Mouse (Mus musculus) CD4-positive, CD25-positive, alpha-beta regulatory T cell, adult 4 months (primary cell): ENCODE data around the gene Gm20388. TPM values are rescaled to one million over a fixed set of nuclear protein-coding genes. Genes with fewer than 3 reads are reported as not detected.

ENCODE experiments used
- ATAC-seq: one replicate; pipeline ENCODE4 v1.8.0; 2017
- polyA plus RNA-seq, 2 experiments: library from polyadenylated mRNA; unstranded; fragments of 100-300 nt; shearing (Covaris generic); gene quantifications; one replicate each; pipeline ENCODE4 v1.2.1; 2017

Gm20388 gene
- polyA plus RNA-seq, 2 experiments from 2014 or later, result 10.7 to 12.8 TPM

DNA sequence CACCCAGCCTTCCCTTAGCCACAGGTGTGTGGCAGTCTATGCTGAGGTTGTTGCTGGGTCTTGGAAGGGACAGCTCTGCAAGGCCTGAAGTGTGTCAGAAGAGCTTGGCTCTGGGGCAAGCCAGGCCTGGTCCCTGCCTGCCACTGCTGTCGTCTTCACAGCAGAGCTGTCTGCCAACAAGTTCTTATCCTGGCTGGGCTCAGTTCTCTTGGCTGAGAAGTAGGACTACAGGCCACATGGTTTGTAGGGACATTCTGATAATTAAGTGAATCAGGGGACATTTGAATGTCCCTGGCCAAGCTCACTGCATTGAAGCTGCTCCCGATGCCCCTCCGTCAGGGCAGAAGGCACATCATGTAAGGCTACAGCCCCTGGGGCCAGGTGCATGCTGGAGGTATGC, 321.2 kb downstream of the Gm20388 start:
- ATAC-seq, result no peak

DNA sequence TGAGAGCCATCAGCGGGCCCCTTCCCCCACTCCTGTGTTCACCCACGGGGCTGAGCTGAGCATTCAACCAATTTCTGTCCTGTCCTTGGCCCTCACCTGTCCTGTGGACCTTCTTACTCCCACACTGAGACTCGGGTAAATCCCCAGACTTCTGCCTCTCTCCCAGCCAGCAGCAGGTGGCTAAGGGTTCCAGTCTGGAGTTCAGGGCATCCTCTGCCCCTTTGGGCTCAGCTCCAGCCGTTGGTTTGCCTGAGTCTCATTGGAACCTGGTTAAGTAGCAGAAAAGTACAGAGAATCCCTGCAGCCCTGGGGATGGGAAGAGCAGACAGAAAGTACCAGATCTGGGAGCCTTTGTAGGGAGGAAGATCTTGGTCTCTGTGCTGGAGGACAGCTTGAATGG, 321.8 kb downstream of the Gm20388 start:
- ATAC-seq, result no peak

DNA sequence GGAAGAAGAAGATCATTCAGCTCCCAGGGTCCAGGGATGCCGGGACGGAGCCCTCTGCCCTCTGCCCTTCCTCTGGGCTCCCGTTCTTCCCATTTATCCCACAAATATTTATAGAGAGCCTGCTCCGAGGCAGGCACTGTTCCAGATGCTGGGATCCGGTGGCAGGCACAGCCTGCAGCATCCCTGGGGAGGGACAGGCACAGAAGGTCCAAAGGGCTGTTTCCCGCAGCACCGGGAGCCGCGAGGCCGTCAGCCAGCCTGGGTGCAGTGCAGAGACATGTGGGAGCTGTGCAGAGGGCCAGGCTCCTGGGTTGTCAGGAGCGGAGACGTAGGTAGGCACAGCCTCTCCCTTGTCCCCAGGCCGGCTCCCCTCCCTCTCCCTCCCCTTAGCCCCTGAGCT, 322.3 kb downstream of the Gm20388 start:
- ATAC-seq, result no peak

DNA sequence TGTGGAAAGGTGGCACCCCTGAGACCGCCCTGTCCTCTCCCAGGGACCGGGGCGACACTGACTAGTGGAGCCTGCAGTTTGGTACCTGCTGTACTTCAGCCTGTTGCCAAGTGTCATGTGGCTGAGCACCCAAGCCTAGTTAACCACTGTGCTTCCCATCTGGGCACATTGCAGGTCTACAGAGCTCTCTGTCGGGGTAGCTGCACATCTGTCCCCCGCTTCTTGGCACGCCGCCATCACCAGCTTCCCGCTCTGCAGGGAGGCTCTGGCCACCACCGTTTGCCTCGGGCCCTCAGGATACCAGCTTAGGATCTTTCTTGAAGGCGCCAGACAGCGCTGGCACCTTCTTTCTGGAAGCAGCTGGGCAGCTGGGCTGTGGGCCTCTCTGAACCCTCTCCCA, 323.8 kb downstream of the Gm20388 start:
- no peak for ATAC-seq

DNA sequence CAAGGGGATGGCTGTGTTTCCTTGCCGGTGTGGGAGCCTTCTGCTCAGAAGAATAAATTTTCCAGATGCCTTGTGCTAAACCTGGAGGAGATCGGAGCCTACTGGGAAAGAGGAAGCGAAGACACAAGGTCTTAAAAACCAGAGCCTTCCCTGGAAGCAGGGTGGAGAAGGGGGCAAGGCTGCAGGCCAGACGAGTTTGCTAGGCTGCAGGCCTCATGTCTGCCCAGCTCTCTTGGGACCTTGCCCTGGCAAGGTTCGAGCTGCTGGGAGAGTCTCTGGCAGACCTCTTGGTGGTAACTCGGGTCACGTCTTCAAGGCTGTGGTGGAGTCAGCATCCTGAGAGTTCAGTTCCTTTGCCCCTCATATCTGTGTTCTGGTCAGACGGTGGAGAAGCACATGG, 324.2 kb downstream of the Gm20388 start:
- no peak for ATAC-seq

DNA sequence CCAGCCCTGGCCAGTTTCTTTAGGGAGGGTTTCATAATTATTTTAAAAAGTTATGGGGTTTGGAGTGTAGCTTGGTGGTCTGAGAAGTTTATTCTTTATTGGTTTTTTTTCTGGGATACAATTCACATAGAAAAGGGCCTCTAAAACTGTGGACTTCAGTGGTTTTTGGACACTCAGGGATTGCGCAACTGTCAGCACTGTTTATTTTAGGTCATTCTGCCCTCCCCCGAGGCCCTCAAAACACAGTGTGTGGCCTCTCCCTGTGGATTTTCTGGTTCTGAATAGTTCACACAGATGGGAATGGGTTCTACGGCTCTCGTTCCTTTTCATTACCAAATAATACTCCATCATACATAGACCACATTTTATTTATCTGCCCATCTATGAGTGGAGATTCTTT, 332.6 kb downstream of the Gm20388 start:
- no peak for ATAC-seq

DNA sequence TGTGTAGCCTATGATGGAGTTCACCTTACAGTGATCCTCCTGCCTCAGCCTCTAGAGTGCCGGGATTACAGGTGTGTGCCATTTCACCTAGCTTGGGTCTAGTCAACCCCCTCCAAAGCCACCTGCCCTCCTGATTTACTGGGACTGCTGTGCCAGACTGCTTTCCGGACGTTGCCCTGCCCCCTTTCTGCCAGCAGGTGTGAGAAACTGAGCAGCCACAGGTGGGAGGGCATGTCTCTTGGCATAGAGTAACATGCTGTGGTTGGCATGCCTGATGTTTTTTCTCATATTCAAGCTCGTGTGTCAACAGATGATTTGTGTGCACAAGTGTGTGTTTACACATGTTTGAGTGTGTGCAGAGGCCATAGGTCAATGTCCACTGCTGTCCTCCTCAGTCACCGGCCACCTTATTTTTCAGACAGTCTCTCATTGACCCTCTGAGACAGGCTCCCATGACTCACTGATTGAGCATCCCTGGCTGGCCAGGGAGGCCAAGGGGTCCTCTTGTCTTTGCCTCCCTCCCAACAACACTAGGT, 333.3 kb downstream of the Gm20388 start:
- ATAC-seq, result no peak

DNA sequence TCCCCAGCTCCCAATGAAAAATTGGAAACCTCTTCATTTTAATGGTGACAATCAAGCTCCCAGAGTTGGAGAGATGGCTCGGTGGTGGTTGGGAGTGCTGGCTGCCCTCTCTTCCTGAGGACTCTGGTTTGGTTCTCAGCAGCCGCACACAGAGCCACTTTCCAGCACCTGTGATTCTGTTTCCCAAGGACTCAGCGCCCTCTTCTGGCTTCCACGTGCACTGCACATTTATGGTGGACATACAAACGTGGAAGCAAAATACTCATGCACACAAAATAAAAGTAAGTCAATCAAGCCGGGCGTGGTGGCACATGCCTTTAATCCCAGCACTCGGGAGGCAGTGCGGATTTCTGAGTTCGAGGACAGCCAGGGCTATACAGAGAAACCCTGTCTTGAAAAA, 333.9 kb downstream of the Gm20388 start:
- ATAC-seq, result no peak

DNA sequence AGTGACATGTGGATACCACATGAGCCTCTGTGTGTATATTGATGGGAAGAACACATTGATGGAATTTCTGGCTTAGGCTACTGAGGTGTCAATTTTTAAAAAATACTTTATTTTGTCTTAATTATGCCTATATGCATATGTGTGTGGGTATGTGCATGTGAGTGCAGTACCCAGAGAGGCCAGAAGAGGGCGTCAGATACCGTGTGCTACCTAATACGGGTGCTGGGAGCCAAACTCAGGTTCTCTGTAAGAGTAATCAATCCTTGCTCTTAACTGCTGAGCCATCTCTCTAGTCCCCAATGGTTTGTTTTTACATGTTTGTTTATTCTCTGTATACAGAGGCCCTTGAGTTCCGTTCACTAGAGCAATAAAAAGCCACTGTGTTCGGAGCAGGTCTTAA, 337.0 kb downstream of the Gm20388 start:
- no peak for ATAC-seq

DNA sequence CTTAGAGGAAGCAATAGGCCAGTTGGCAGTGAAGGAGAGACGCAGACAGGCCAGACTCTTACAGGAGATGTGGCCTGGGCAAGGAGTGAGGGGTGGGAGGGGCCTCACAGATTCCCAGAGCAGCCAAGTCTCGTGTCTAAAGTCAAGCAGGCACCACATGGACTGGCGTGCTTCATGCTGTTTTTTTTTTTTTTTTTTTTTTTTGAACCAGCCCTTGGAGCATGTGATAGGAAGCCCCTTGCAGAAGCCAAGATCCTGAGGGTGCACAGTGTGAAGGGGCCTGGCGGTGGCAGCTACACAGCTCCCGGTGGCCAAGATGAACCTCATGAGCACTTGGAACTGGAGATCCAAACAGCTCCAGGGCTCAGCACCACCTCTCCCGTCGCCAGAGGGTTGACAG, 337.4 kb downstream of the Gm20388 start:
- ATAC-seq, result no peak

DNA sequence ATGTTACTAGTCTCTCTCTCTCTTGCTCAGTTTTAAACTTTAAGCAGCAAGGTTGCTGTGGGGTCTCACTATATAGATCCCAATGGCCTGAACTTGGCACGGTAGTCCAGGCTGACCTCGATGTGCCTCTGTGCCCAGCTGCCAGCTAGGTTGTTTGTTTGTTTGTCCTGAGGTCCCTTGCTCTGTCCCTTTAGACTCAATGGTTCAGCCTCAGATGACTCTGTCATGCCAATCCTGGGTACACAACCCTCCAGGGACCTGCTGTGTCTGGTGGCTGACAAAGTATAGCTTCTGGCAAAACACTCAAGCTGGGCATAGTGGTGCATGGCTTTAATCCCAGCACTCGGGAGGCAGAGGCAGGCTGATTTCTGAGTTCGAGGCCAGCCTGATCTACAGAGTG, 337.8 kb downstream of the Gm20388 start:
- no peak for ATAC-seq

DNA sequence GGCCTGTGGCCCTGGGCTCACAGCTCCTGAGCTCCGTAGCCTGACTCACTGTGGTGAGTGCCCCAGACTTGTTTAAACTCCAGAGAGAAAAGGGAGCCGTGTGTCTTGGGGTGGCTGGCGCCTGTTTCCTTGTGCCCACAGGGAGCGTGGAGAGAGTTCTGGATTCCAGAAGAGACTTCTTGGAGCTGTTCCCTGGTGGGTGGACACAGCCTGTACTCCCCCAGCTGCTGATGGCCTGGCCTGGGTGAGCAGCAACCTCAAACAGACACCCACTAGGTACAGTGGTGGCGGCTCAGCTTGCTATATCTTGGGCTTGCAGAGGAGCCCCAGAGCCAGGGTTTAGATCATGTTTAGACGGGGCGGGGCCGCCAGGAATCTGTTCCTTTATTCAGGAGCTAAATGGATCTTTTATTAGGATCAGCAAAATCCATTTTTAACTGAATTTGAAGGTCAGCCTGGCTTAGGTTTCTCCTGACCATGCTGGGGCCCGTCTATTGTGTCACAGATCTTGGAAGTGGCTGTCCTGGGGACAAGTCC, 339.2 kb downstream of the Gm20388 start:
- ATAC-seq, result no peak

DNA sequence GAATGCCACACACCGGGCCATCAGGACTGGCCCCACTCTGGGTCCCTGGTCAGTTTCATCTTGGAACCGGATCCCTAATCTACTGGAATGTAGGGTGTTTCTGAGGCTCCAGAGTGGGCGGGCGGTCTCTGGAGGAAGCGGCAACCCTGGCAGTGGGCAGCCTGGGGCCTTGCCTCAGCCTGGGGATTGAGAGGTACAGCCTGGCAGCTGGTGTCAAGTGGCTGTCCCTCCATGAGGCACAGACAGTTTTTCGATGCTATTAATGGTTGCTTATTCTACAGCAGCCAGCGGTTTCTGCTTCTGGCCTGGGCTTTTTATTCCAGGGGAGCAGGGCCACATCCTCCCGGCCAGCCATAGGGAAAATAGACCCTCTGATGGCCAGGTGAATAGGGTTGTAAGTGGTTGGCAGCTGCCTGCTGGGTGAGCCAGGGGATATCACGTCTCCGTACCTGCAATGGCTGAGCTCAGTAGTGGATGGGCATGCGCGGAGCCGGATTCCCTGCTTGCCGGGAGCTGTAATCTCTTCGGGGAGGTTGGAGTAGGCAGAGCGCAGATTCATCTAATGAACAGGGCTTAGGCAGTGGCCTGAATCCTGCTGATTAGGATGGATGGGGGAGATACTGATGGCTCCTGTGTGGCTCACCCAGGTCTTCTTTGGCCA, 340.2 kb downstream of the Gm20388 start:
- ATAC-seq, result no peak

DNA sequence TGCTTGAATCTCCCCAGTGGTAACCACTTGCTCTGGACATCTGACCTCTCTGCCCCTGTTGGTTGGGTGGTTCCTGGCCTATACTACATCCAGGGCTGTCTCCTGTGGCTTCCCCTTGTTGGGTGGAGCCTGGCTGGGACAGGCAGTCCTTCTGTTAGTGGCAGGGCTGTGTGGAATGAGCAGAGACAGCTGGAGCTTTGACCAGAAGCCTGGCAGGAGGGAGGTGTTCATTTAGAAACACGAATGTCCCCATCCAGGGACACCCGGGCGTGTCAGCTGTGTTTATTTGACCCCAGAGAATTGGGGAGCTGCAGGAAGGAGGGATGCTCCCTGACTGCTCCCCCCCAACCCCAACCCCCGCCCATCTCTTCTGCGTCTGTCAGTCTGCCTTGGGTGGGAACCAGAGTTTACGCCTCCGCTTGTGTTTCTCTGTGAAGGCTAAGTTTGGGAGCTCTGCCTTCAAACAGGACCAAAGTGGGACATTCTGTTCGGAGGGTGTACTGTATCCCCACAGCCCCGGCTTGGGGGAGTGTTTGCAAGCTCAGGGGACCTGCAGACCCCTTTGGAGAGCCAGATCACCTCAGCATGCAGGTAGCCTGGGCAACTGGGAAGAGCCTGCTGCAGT, 340.9 kb downstream of the Gm20388 start:
- no peak for ATAC-seq

DNA sequence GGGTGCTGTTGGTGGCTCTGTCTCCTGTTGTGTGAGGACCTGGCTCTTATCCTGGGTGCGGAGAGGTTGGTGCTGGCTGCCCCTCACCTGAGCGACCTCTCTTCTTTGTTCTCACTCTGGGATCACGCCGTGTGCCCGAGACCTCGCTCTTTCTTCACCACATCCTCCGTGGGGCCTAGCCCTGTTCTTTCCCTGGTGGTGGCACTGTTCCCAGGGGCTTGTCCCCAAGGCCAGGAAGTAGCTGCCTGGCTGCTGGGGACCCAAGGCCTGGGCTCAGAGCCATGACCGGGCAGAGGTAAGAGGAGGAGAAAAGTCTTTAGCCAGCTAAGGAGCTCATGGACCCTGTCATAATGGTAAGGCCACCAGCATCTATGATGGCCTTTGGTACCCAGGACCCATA, 343.0 kb downstream of the Gm20388 start:
- no peak for ATAC-seq

DNA sequence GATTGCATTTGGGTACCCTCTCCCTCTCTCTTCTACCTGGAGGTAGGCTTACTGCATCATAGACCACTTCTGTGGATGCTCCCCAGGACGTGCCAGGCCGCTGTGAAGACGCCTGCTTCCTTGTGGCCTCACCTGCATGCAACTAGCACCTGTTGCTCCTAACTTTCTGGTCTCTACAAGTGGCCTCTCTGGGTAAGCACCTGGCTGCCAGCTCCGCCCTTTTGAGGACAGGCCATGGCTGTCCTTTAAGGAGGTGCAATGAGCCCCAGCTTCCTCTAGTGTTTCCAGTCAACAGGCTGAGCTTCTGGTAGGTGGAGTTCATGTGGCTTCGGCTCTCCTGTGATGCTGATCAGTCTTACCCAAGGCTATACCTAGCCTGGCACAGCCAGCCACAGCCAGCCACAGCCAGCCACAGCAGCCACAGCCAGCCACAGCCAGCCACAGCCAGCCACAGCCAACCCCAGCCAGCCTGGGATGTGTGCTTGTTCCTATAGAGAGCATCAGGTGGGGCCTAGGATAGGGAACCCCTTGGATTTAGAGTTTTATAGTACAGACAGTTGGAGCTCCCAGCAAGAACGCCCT, 344.9 kb downstream of the Gm20388 start:
- no peak for ATAC-seq

DNA sequence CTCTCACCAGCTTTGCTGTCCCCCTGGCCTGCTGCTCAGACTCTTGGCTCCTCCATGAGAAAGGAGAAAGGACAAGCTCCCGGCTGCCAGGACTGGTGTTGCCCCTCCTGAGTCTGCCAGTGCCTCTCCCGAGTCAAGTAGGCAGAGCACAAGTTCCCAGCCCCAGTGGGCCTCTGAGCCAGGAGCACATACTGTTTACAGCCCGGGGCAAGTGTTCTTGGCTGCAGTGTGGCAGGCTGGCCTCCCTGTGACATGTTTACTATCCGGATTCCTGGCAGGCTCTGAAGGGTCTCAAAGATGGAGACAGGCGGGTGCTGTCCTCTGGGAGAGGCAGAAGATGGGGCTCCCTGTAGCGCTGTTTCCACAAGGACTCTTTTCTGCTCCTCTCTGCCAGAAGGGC, 346.3 kb downstream of the Gm20388 start:
- ATAC-seq, result no peak

DNA sequence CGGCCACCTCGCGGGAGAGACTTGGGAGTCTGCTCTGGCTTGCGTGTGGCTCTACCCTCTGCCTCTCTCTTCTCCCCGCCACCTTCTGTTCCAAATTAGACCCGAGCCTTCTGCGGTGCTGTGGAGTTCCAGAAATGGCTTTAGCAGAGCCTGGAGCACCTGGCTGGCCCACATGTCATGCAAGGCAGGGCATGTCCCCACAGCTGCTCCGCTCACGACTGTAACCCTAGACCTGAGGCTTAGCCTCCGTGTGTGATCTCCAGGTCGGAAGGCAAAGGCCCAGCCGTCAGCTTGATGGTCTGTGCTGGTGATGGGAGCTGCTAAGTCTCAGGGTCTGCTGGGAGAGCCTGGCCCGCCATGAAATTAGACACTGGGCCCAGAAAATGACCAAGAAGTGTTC, 348.6 kb downstream of the Gm20388 start:
- ATAC-seq, result no peak

DNA sequence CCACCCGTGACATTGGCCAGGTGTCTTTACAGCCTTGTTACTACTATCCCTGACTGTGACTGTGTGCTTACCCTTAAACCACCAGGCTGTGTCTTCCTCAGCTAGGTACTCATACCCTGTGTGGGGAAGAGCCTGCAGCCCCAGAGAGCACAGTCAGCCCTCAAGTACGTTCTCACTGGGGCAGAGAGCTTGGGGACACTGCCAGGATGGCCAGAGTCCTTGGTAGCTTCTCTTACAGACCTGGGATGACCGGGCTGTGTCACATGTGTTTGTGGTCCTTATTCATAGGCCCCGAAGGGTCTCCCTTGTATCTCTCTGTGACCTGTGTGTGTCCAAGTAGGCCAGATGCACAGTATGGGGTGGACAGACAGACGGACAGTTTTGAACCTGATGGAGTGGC, 350.0 kb downstream of the Gm20388 start:
- ATAC-seq, result no peak

DNA sequence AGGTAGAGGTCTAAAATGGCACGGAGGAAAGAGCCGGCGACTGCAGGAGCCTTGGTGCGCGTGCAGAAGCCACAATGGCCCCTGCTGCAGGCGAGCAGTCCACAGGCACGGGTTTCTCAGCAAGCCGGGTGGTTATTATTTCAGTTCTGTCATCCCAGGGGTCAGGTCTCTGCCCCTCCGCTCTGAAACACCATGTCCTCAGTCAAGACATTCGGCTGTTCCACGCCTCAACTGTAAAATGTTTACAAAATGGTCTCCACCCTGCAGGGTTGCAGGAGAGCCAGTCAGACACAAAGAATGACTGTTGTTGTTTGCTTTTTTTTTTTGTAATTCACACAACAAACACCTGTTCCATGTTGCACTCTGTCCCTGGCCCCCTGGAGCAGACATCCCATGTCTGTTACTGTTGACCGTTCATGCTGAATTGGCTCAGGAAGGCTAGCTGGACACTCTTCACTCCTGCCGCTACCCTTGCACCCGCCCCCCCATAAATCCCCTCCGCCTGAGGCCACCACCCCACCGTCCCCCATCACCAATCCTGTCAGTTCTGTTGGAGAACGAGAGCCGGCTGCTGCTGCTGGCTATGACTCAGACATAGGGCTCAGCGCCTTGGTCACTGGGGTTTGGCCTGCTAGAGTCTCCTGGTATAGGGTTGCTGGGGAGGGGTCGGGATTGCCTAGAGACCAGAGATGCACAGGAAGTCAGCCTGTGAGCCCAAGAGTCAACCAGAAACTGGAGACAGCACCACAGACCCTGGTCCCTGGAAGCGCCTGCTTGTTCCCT, 350.9 kb downstream of the Gm20388 start:
- ATAC-seq, result no peak

DNA sequence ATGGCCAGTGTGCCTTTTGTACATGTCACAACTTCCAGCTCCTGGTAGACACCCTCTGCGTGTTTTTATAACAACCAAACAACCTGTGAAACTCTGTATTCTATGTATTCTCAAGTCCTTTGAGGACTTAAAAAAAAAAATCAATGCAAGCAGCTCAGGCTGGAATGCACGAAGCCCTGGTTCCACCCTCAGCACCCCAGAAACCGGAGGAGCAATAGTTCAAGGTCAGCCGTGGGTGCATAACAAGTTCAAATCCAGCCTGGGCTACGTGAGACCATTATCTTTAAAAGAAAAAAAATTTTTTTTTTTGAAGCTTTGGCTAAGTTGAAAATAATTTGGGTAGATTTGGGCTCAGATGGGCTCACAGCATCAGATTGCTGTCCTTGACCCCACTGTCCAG, 353.2 kb downstream of the Gm20388 start:
- ATAC-seq, result no peak

DNA sequence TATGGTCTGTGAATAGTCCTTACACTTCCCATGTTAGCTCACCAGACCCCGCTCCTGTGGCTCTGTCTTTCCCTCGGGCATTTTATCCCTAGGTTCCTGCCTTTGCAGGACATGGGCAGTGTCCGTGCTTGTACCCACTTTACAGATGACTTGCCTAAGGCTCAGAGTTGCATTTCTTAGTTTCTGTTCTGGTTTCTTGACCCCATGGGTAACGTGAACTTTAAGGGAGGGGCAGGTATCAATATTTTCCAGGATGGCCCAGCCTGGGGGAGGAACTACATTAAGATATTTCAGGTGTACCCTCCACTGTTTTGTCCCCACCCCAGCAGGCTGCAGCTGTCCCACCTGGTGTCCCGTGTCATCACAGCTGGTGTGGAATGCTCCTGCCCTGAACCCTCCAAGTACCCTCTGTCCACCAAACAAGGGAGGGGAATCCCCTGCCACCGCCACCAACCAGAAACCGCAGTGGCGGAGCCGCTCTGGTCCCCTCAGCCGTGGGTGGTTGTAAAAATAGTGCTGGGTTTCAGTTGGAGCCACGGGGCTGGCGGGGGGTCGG, 353.8 kb downstream of the Gm20388 start:
- ATAC-seq, result no peak

DNA sequence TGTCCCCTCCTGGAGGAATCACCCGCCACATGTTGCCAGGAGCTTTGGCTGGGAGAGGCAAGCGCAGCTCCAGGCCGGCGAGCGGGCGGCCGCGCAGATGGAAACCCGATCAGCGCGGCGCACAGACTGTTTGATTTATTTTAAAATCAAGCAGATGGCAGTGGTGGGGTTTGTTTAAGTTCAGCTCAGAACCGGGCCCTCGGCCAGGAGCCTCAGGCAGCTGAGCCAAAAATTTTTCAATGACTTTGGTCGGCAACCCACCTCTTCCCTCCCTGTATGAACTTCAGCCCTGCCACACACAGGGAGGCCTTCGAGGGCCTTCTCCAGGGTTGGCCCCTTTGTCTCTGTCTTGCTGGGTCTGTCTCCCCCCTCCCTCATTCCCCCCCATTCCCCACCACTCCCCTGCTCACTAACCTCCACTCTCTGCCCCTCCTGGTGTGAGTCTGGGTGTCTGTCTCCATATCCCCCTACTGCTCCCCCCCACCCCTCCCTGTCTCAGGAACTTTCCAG, 354.4 kb downstream of the Gm20388 start:
- no peak for ATAC-seq
